Mouse (Mus musculus) brain, embryonic 14.5 days (tissue): ENCODE results near the gene Dnah17. TPM values are rescaled to one million over a fixed set of nuclear protein-coding genes. Genes with fewer than 3 reads are reported as not detected.

Source experiments
- DNase-seq: peaks from one replicate; pipeline ENCODE4 v3.0.0-alpha.2; 2011; ENCODE audit warnings: low read depth
- CTCF ChIP-seq: fragments of 200-500 bp; IDR thresholded peaks from 2 replicates; pipeline ENCODE4 v1.5.1; 2012; ENCODE audit warnings: inconsistent platforms, mild to moderate bottlenecking, moderate library complexity, borderline replicate concordance; ENCODE audit not compliant: insufficient read depth, insufficient read length; ENCODE audit errors: extremely low read depth
- POLR2A ChIP-seq: fragments of 200-500 bp; IDR thresholded peaks from 2 replicates; pipeline ENCODE4 v1.6.1; 2012; ENCODE audit warnings: mild to moderate bottlenecking, inconsistent platforms, borderline replicate concordance; ENCODE audit not compliant: poor library complexity, insufficient read depth, insufficient read length, severe bottlenecking; ENCODE audit errors: extremely low read depth
- polyA plus RNA-seq: library from polyadenylated mRNA; depleted of rRNA; stranded (reverse); fragments of >200 nt; gene quantifications from 2 replicates; pipeline ENCODE4 v1.2.3, GENCODE M21; 2012; rRNA removed

The Dnah17 gene
- polyA plus RNA-seq: 0.10 and 0.19 TPM in 2 replicates

GRCm38 (mm10) chr11:118130534-118130933 is at the start of gene Dnah17:
Dnah17 (minus strand) TSS chr11:118130634.
- TF ChIP-seq POLR2A: no peak
- no peak for TF ChIP-seq CTCF
- no peak for DNase-seq

GRCm38 (mm10) chr11:118180199-118180598 is 49.8 kb upstream of the Dnah17 start:
- DNase-seq: no peak
- TF ChIP-seq POLR2A (no peak), CTCF (no peak)

- no peak for DNase-seq
- TF ChIP-seq CTCF (no peak), POLR2A (no peak)
These were observed 47.8 kb upstream of the Dnah17 start for GRCm38 (mm10) chr11:118178236-118178635.

GRCm38 (mm10) chr11:118174752-118175151 is 44.3 kb upstream of the Dnah17 start:
- DNase-seq: no peak
- TF ChIP-seq CTCF (no peak), POLR2A (no peak)

- no peak for TF ChIP-seq CTCF
- TF ChIP-seq POLR2A: no peak
- DNase-seq: no peak
These were observed 42.3 kb upstream of the Dnah17 start for GRCm38 (mm10) chr11:118172768-118173167.

- TF ChIP-seq POLR2A: no peak
- no peak for TF ChIP-seq CTCF
- no peak for DNase-seq
These were observed 39.9 kb upstream of the Dnah17 start for GRCm38 (mm10) chr11:118170333-118170732.

- no peak for TF ChIP-seq CTCF
- no peak for TF ChIP-seq POLR2A
- DNase-seq: no peak
These were observed 38.3 kb upstream of the Dnah17 start for GRCm38 (mm10) chr11:118168714-118169113.

- no peak for DNase-seq
- TF ChIP-seq POLR2A: no peak
- no peak for TF ChIP-seq CTCF
These were observed 36.2 kb upstream of the Dnah17 start for GRCm38 (mm10) chr11:118166626-118167025.

- DNase-seq: no peak
- TF ChIP-seq CTCF (0 out of 2 replicates have a peak, but pooled peaks have one; percentile 2), POLR2A (no peak)
These were observed 35.2 kb upstream of the Dnah17 start for GRCm38 (mm10) chr11:118165681-118166080.

- TF ChIP-seq POLR2A (no peak), CTCF (no peak)
- no peak for DNase-seq
These were observed 34.1 kb upstream of the Dnah17 start for GRCm38 (mm10) chr11:118164566-118164965.

GRCm38 (mm10) chr11:118162245-118162644 is 31.8 kb upstream of the Dnah17 start:
- TF ChIP-seq POLR2A (no peak), CTCF (no peak)
- peak; percentile 38 for DNase-seq

- DNase-seq: no peak
- TF ChIP-seq CTCF (no peak), POLR2A (no peak)
These were observed 30.8 kb upstream of the Dnah17 start for GRCm38 (mm10) chr11:118161240-118161639.

GRCm38 (mm10) chr11:118160763-118161162 is 30.3 kb upstream of the Dnah17 start:
- TF ChIP-seq CTCF: no peak
- no peak for TF ChIP-seq POLR2A
- DNase-seq: peak; percentile 56

- no peak for DNase-seq
- no peak for TF ChIP-seq POLR2A
- TF ChIP-seq CTCF: no peak
These were observed 28.3 kb upstream of the Dnah17 start for GRCm38 (mm10) chr11:118158753-118159152.
